Mouse (Mus musculus): ENCODE measurements around the gene Mmp17. TPM values are rescaled to one million over a fixed set of nuclear protein-coding genes. Genes with fewer than 3 reads are reported as not detected.

The Mmp17 gene
- under 1 TPM; 0.20 to 0.44 TPM for total RNA-seq (2021)
- long read RNA-seq, experiment 1: 0 reads
- long read RNA-seq, experiment 2, partial matches to known transcripts: 0 of 1 reads
- long read RNA-seq, experiment 2, other reads (novel, unspliced or antisense): 1 of 1 reads

- DNase-seq: peak; percentile 75 to 78
- intact Hi-C loops (cut with DNase I): loop anchor here (2.0 to 10.0 kb wide), 3 partner anchors 77 to 195 kb away; no protein-coding TSS in a partner anchor
These were observed at the start of gene Mmp17 for GRCm38 (mm10) chr5:129583761-129584582. Gene Mmp17, plus strand, starts transcription at chr5:129584169.

GRCm38 (mm10) chr5:129534500-129534899, 49.5 kb upstream of the Mmp17 start:
- intact Hi-C loops (cut with DNase I): no loop called here

GRCm38 (mm10) chr5:129535021-129535420, 48.9 kb upstream of the Mmp17 start:
- intact Hi-C loops (cut with DNase I): no loop called here

More at GRCm38 (mm10) chr5:129534500-129534899, 49.5 kb upstream of the Mmp17 start:
- peak in 1 of 2 experiments; percentile 31 for DNase-seq

GRCm38 (mm10) chr5:129535431-129535830, 48.5 kb upstream of the Mmp17 start:
- intact Hi-C loops (cut with DNase I): no loop called here
- DNase-seq: no peak

More at GRCm38 (mm10) chr5:129535021-129535420, 48.9 kb upstream of the Mmp17 start:
- no peak for DNase-seq

- intact Hi-C loops (cut with DNase I): no loop called here
- no peak for DNase-seq
These were observed 45.1 kb upstream of the Mmp17 start for GRCm38 (mm10) chr5:129538826-129539225.

- intact Hi-C loops (cut with DNase I): no loop called here
- no peak for DNase-seq
These were observed 41.7 kb upstream of the Mmp17 start for GRCm38 (mm10) chr5:129542236-129542635.

- intact Hi-C loops (cut with DNase I): no loop called here
- DNase-seq: no peak
These were observed 38.2 kb upstream of the Mmp17 start for GRCm38 (mm10) chr5:129545787-129546186.

GRCm38 (mm10) chr5:129549716-129550115, 34.3 kb upstream of the Mmp17 start:
- DNase-seq: no peak
- intact Hi-C loops (cut with DNase I): no loop called here

GRCm38 (mm10) chr5:129550790-129551189, 33.2 kb upstream of the Mmp17 start:
- no peak for DNase-seq
- intact Hi-C loops (cut with DNase I): no loop called here

GRCm38 (mm10) chr5:129551991-129552390, 32.0 kb upstream of the Mmp17 start:
- no peak for DNase-seq
- intact Hi-C loops (cut with DNase I): no loop called here

GRCm38 (mm10) chr5:129553642-129554041, 30.3 kb upstream of the Mmp17 start:
- DNase-seq: no peak
- intact Hi-C loops (cut with DNase I): no loop called here

GRCm38 (mm10) chr5:129558591-129558990, 25.4 kb upstream of the Mmp17 start:
- DNase-seq: no peak
- intact Hi-C loops (cut with DNase I): no loop called here

- no peak for DNase-seq
- intact Hi-C loops (cut with DNase I): no loop called here
These were observed 24.7 kb upstream of the Mmp17 start for GRCm38 (mm10) chr5:129559283-129559682.

- intact Hi-C loops (cut with DNase I): no loop called here
These were observed 21.6 kb upstream of the Mmp17 start for GRCm38 (mm10) chr5:129562342-129562741.

GRCm38 (mm10) chr5:129568596-129568995, 15.4 kb upstream of the Mmp17 start:
- intact Hi-C loops (cut with DNase I): no loop called here
- no peak for DNase-seq

More at GRCm38 (mm10) chr5:129562342-129562741, 21.6 kb upstream of the Mmp17 start:
- no peak for DNase-seq

- intact Hi-C loops (cut with DNase I): no loop called here
- no peak for DNase-seq
These were observed 5.8 kb upstream of the Mmp17 start for GRCm38 (mm10) chr5:129578201-129578600.

- intact Hi-C loops (cut with DNase I): loop anchor here (5.0 to 10.0 kb wide), 2 partner anchors 73 to 165 kb away; no protein-coding TSS in a partner anchor
- DNase-seq: no peak
These were observed 3.9 kb upstream of the Mmp17 start for GRCm38 (mm10) chr5:129580046-129580445.

- intact Hi-C loops (cut with DNase I): loop anchor here (5.0 to 10.0 kb wide), 2 partner anchors 73 to 166 kb away; no protein-coding TSS in a partner anchor
- DNase-seq: no peak
These were observed 3.4 kb upstream of the Mmp17 start for GRCm38 (mm10) chr5:129580572-129580971.

GRCm38 (mm10) chr5:129581015-129581414, 3.0 kb upstream of the Mmp17 start:
- intact Hi-C loops (cut with DNase I): loop anchor here (5.0 to 10.0 kb wide), 2 partner anchors 74 to 166 kb away; no protein-coding TSS in a partner anchor
- DNase-seq: no peak

GRCm38 (mm10) chr5:129583331-129583730, 638 bp upstream of the Mmp17 start:
- DNase-seq: no peak
- intact Hi-C loops (cut with DNase I): loop anchor here (2.0 to 10.0 kb wide), 3 partner anchors 76 to 195 kb away; no protein-coding TSS in a partner anchor
